Mouse (Mus musculus) layer of hippocampus, adult 8-10 months (tissue): Measurements from ENCODE around the gene 1300017J02Rik. TPM values are rescaled to one million over a fixed set of nuclear protein-coding genes. Genes with fewer than 3 reads are reported as not detected.
A peak's percentile ranks its signal among the peaks of the same experiment; 100 is the strongest.
"Not testable (repeated sequence)": the region's sequence is repeated elsewhere in the genome, so short reads cannot be mapped to it uniquely, and the experiment has no call there.

Source experiments
- DNase-seq, 2 experiments: peaks; one replicate each; pipeline ENCODE4 v3.0.0; 2022; ENCODE audit warnings: low spot score in 2 of 2
- total RNA-seq, 4 experiments: library from RNA; stranded (reverse); gene quantifications; 2 replicates each; pipeline ENCODE4 v1.2.4; 2022

Gene 1300017J02Rik
- 1 to 10 TPM in 2 of 4 experiments, not detected in 2; 1.7 to 2.6 TPM for total RNA-seq

DNA sequence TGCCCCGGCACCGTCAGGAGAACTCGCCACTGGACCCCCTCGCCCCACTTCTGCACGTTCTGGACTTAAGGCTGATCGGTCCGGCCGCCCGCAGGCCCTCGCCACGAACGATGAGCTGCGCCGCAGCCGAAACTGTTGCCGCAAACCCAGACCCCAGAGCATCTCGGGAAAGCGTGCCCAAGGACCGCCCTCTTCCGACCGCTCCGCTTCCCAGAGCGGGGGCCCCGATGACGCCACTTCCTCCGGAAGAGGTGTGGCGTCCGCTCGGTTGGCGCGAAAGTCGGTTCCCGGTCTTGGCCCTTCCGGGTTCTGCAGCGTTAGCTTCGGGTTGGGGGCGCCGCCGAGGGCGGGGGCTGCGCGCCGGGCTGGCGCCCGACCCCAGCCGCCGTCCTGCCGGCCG is at the start of gene 1300017J02Rik, which contains the start of gene Topbp1:
1300017J02Rik (minus strand) TSS at position 156 of the 400 bp plus-strand sequence.
Topbp1 (plus strand) TSS at position 289 of the 400 bp plus-strand sequence.
- peak; percentile 84 to 85 for DNase-seq

DNA sequence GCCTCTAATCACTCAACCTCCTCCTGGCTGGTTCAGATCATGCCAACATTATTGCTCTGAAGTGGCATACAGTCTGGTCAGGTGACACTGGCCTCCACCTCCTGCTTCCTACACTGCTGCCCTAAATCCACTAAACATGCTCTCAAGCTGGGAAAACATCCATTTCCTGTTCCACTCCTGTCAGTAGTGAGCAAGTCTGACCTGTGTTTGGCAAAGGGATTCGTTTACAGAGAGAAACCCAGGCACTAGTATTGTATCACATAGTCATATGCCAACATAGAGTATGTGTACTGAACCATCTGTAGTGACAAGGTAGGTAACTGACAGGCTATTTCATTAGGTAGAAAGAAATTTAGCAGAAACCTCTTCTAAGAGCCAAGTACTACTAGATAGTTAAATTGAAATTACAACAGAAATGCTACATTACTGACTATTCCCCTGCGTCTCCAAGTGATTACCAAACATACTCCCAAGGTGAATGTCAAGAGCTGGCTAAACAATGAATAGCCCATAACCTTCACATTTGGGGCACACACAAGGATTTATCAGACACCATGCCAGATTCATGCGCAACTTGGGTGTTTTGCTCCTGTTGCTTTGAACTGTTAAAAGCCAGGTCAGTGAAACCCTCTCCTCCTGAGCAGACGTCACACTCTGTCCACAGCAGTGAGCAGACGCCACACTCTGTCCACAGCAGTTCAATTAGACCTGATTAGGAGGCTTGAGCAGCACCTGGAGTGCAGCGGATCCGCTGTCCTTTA is 48.8 kb upstream of the 1300017J02Rik start:
- not testable (repeated sequence) for DNase-seq

- no peak for DNase-seq
Measured at GRCm38 (mm10) chr9:103348791-103349190, 43.9 kb upstream of the 1300017J02Rik start.

GRCm38 (mm10) chr9:103347996-103348490 is 43.2 kb upstream of the 1300017J02Rik start:
- DNase-seq = no peak

- DNase-seq = no peak
Measured at GRCm38 (mm10) chr9:103347045-103347444, 42.2 kb upstream of the 1300017J02Rik start.

GRCm38 (mm10) chr9:103336912-103337311 is 32.0 kb upstream of the 1300017J02Rik start:
- DNase-seq = no peak

DNA sequence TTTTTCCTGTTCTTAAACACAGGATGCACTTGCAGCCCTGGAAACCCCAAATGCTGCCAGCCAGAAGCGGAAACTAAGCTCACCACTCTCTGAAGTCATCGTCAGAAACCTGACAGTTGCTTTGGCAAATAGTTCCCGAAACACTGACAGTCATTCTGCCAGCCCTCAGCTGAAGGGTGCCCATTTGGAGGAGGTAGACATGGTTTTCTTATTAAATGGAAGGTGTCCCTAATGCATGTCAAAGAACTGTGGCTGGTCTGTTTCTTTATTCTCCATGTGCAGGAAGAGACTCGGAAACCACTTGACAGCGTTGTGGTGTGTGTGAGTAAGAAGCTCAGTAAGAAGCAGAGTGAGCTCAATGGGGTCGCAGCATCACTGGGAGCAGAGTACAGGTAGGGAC is 27.8 kb upstream of the 1300017J02Rik start:
- DNase-seq = no peak

- no peak for DNase-seq
Measured at GRCm38 (mm10) chr9:103326449-103326848, 21.6 kb upstream of the 1300017J02Rik start.

GRCm38 (mm10) chr9:103324678-103325077 is 19.8 kb upstream of the 1300017J02Rik start:
- no peak for DNase-seq

- no peak for DNase-seq
Measured at GRCm38 (mm10) chr9:103309832-103310231, 5.0 kb upstream of the 1300017J02Rik start.

DNA sequence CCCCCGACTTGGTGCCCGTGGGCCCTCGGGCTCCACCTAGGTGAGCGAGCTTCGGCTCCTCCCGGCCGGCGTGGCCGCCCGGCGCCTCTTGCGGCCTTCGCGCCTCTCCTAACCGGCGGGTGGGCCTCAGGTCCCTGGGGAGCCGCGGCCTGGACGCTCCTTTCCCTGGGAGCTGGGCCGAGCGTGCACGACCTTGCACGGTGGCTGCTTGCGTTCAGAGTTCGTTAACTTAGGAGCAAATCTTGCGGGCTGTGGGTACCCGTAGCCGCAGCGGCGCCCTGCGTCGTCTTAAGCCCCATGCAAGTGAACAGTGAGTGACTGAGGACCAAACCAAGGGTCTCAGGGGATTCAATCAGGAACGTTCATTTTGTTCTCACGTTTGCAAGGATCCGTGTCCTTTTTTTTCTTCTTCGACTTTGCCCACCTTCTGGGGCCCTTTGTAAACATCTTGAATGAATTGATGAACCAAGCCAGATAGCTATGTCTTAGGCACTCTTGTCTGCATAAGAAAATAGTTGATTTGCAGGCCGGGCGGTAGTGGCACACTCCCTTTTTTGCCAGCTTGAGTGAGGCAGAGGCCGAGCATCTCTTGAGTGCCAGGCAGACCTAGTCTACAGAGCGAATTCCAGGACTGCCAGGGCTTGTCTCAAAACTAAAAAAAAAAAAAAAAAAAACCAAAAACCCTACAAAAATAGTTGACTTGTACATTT is 605 bp upstream of the 1300017J02Rik start:
- peak in 1 of 2 experiments; percentile 14 for DNase-seq

GRCm38 (mm10) chr9:103302666-103303065 is 2.2 kb downstream of the 1300017J02Rik start:
- peak; percentile 35 to 67 for DNase-seq

GRCm38 (mm10) chr9:103302239-103302638 is 2.6 kb downstream of the 1300017J02Rik start:
- no peak for DNase-seq

- no peak for DNase-seq
Measured at GRCm38 (mm10) chr9:103301086-103301485, 3.8 kb downstream of the 1300017J02Rik start.

DNA sequence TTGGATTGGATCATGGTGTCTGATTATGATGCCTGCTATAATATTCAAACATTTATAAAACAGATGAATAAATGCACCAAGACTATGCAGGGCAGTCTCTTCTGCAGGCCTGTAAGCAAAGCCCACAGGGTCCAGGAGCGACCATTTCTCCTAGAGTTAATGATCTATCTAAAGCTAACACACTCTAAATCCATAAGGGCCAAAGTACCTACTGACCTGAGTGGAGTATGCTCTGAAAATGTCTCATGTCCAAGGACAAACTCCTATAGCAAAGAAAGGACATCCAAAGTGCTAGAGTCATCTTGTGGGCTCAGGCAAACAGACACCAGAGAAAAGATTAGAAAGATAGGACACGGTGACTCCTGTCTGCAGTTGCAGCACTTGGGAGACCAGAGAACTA is 10.4 kb downstream of the 1300017J02Rik start:
- no peak for DNase-seq

GRCm38 (mm10) chr9:103288489-103289180 is 16.2 kb downstream of the 1300017J02Rik start:
- DNase-seq = no peak

DNA sequence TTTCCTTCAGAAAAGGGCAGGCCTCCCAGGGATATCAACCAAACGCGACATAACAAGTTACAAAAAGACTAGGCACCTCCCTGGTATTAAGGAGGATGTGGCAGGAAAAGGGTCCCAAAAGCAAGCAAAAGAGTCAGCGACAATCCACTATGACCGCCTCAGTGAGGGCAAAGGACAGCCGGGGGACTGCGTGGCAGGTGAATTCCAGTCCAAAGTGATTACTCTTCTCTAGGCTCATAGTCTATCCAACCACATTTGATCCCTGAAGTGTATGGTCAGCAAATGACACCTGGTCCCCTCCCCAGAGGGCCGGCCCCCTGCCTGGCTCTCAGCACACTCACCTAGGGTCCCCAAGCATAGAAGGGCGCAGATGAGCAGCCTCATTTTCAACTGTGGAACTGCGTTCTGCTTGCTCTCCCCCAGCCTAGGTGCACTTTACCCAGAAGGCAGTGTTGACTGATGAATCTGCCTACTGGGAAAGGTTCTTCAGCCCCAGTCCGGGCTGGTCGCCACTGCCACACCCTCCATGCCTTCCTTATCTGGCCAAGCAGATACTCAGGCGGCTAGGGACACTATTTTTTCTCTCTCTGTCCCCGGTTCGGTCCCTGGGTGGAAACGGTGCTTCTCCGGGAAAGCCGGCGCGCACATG is 16.9 kb downstream of the 1300017J02Rik start:
- DNase-seq = no peak

GRCm38 (mm10) chr9:103286901-103287422 is 17.9 kb downstream of the 1300017J02Rik start:
- DNase-seq = no peak

GRCm38 (mm10) chr9:103286396-103286795 is 18.5 kb downstream of the 1300017J02Rik start:
- DNase-seq = no peak

GRCm38 (mm10) chr9:103276876-103277275 is 28.0 kb downstream of the 1300017J02Rik start:
- DNase-seq = no peak

DNA sequence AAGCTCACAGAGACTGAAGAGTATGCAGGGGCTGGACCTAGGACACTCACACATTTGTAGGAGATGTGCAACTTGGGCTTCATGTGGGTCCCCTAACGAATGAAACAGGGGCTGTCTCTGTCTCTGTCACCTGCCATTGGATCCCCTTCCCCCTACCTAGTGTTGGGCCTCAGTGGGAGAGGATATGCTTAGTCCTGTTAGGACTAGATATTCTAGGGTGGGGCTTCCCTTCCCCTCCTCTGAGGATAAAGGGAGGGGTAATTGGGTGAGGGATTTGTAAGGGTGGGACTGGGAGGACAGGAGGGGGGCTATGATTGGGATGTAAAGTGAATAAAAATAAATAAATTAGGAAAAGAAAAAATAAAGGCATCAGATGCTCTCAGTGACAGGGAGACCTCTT is 29.2 kb downstream of the 1300017J02Rik start:
- no peak for DNase-seq
